Mouse (Mus musculus) thymus, postnatal 36 days (tissue): Measurements from ENCODE around the gene Usp17lc.
"Not testable (repeated sequence)": the region's sequence is repeated elsewhere in the genome, so short reads cannot be mapped to it uniquely, and the experiment has no call there.

Source experiments
- DNase-seq, 2 experiments: peaks; one replicate each; pipeline ENCODE4 v3.0.0; 2022; ENCODE audit warnings: mixed read lengths in 2 of 2

The Usp17lc gene

DNA sequence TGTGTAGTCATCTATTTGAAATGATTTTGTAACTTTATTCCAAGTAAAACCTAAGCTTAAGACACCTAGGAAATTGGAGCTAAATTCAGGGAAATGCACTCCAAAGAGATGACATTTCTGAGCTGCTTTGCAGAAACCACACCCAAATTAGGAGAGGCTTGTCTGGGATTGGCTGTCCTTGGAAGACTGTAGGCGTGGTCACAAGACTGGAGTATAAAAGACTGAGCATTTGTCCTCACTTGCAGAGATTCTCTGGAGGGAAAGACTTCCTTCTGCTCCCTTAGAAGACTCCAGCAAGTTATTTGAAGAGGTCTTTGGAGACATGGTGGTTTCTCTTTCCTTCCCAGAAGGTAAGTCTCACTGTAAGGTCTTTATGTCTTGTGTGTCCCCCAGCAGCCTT lies at the start of gene Usp17lc:
Gene Usp17lc (plus strand): TSS at position 301 of the 400 bp plus-strand sequence.
- DNase-seq: not testable (repeated sequence)

DNA sequence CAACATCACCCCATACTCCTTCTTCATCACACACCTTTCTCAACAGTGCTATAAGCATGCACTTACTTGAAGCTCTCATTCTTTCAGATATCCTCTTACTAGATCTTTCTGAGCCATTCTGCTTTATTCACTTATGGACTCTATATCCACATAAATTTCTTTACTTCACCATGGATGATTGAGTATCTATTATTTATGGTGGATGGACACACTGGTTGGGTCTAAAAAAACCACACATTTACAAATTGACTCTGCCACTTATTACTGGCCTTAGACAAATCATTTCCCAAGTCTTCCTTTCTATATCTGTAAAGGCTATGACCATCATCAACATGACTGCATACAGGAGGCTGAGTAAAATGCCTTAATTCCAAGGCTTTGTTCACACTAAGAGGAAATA lies 28.8 kb upstream of the Usp17lc start, which contains the start of gene Olfr603:
Gene Olfr603 (minus strand): TSS at position 101 of the 400 bp plus-strand sequence.
- DNase-seq: no peak

DNA sequence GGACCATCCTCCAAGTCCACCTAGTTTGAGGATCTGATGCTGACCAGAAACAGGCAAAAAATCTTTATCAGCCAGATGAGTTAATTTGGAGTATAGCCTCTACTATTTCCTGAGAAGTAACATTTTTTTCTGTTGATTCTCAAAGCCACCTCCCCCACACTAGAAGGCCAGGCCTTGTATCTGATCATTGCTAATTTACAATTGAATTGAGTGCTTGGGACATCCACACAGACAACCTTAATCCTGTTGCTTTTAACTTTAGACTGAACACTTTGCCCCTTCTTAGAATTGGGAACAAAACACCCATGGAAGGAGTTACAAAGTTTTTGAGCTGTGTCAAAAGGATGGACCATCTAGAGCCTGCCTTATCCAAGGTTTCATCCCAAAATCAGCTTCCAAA lies 17.1 kb upstream of the Usp17lc start:
- DNase-seq: no peak

DNA sequence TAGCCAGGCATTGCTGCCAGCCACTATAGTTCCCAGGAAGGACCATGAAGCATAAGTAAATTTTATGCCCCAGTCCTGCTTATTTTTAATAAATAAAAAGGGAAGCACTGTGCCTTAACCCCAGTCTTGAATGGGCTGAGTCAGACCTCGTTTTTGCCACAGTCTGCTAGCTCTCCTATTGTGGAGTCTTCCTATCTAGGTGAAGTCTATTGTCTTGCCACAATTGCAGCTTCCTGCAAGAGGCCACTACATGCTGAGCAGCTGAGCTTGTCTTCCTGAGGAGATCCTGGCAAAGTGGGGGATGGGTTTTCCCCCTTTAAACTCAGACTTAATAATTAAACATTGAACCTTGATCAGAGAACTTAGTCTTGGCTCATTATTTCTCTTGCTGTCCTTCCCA lies 15.9 kb upstream of the Usp17lc start:
- no peak for DNase-seq

DNA sequence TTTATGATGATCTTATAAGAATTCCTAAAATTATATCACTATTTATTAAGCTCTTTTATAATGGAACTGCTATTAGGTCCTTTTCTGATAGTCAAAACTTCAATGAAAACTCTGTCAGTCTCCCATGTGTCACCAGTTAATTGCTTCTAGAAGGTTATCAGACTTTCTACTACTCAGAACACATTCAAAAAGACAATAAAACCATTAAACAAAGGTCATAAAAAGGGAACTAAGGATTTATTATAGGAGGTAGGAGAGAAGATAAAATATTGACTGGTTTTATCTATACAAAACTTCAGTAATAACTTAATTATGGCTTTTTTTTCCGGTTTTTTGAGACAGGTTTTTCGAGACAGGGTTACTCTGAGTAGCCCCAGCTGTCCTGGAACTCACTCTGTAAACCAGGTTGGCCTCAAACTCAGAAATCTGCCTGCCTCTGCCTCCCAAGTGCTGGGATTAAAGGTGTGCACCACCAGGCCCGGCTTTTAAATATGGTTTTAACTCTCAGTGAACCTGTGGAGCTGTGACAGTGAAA lies 8.3 kb upstream of the Usp17lc start:
- not testable (repeated sequence) for DNase-seq

DNA sequence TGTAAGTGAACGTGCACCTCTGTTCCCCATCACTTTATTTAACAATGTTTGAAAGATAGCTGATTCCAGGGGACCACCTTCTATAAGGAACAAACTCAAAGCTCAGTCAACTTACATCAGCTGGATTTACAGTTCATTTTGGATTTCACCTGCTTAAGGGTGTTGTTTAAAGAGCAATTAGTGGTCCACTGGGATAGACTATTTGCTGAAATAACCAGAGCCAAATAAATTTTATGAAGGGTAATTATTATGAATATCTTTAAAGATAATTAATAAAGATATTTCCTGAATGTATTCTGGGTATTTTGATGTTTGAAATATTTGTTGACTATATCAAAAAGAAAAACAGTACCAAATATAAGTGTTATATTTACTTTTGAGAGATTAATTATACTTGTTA lies 30.5 kb downstream of the Usp17lc start, which contains the start of gene Olfr605:
Gene Olfr605 (minus strand): TSS at position 101 of the 400 bp plus-strand sequence.
- DNase-seq: no peak

DNA sequence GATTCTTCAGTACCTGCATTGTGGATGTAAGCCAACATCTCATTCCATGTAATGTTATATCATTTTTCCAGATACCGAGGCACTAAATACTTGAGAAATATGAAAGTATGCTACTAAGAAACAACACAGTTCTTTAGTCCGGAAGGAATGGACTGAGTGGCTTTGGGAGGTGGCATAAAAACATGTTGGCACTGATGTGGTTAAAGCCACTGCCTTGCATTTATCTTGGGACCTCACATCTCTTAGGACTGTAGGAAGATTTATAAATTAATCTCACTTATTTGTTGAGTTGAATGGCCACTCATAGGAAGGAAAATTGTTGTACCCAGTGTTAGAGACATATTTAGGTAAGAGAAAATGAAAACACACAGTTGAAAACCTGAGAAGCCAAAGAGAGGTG lies 33.9 kb downstream of the Usp17lc start, which contains the start of gene Olfr606:
Gene Olfr606 (plus strand): TSS at position 301 of the 400 bp plus-strand sequence.
- DNase-seq: no peak

DNA sequence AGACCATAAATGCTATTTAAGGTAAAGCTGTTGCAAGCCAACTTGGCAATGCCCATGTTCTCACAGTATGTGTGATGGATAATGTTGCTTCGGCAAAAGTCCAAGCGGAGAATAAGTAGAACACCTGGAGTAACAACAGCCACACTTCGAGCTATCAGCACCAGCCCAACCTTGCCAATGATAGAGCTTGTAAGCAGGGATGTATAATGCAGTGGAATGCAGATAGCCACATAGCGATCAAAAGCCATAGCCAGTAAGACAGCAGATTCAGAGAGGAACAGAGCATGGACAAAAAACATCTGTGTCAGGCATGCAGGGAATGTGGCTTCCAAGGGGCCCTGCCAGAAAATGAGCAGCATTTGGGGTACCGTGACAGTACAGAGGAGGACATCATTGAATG lies 45.7 kb downstream of the Usp17lc start:
- no peak for DNase-seq
